In genomic region chr3:68563922-68564321, GRCm38 (mm10) we compare ENCODE assay signal across 10 mouse cellular contexts.
DNase-seq lines count a peak whose midpoint lies in the region; ATAC-seq lines count a peak whose summit lies in the region.
"Had no signal": no experiment of that assay in that cellular context is flagged by ENCODE, and none has a peak within 500 bp of the region (broad histone marks: within the 10 kb centered on the region; RNA-seq: fewer than 3 reads in every experiment).

No protein-coding gene starts in this region.

- H3K27me3 ChIP-seq in heart, embryonic 11.5 days (ENCODE audit: control insufficient read depth, insufficient read depth, low read length), result no peaks in the 10 kb centered on the region
- no peaks in the 10 kb centered on the region for H3K27me3 ChIP-seq in liver, embryonic 12.5 days (replicated peaks)
- H3K27me3 ChIP-seq: embryonic facial prominence, embryonic 13.5 days had no signal

- no peak overlapping the region for H3K27ac ChIP-seq in heart, embryonic 11.5 days (ENCODE audit: low read depth, low read length)
- no peak overlapping the region for H3K27ac ChIP-seq in liver, embryonic 12.5 days
- H3K27ac ChIP-seq: embryonic facial prominence, embryonic 13.5 days had no signal

- WGBS in heart, embryonic 11.5 days (ENCODE audit: insufficient replicate concordance), result 79% methylated on average over 8 of the region's 8 CpGs
- 63% methylated on average over 8 of the region's 8 CpGs for WGBS in liver, embryonic 12.5 days (ENCODE audit: insufficient replicate concordance)

- DNase-seq in heart, adult 11 months, result peak; percentile 95
- peak; percentile 45 for DNase-seq in ovary, postnatal 36 days (ENCODE audit: low spot score)
- DNase-seq in ovary, adult 18-20 months (ENCODE audit: low spot score), result no peak
- peak; percentile 42 for DNase-seq in gastrocnemius, postnatal 14 days
- DNase-seq in T-cell, adult 2 months (ENCODE audit: low spot score), result no peak

- no peak overlapping the region for H3K9ac ChIP-seq in heart, embryonic 11.5 days (ENCODE audit: low read depth, low read length)
- H3K9ac ChIP-seq in liver, embryonic 12.5 days, result no peak overlapping the region
- H3K9ac ChIP-seq: embryonic facial prominence, embryonic 13.5 days had no signal

- no peaks in the 10 kb centered on the region for H3K9me3 ChIP-seq in heart, embryonic 11.5 days (replicated peaks; ENCODE audit: control insufficient read depth, low read length)
- H3K9me3 ChIP-seq in liver, embryonic 12.5 days (replicated peaks), result no peaks in the 10 kb centered on the region
- H3K9me3 ChIP-seq: embryonic facial prominence, embryonic 13.5 days had no signal

- ATAC-seq in heart, embryonic 11.5 days (replicated peaks; ENCODE audit: insufficient number of reproducible peaks, low FRiP score, low TSS enrichment), result no peak
- ATAC-seq in monocyte, adult 5-6 weeks (replicated peaks; ENCODE audit: insufficient number of reproducible peaks, low FRiP score, low TSS enrichment, poor library complexity, severe bottlenecking), result peak; percentile 86
- ATAC-seq in liver, embryonic 12.5 days, result no peak

- peaks cover 18% of the 10 kb centered on the region for H3K4me1 ChIP-seq in heart, embryonic 11.5 days (ENCODE audit: control insufficient read depth, insufficient read depth, low read length)
- no peaks in the 10 kb centered on the region for H3K4me1 ChIP-seq in liver, embryonic 12.5 days

- H3K36me3 ChIP-seq in heart, embryonic 11.5 days (ENCODE audit: control insufficient read depth, insufficient read depth, low read length), result no peaks in the 10 kb centered on the region
- H3K36me3 ChIP-seq in liver, embryonic 12.5 days, result no peaks in the 10 kb centered on the region
- H3K36me3 ChIP-seq: embryonic facial prominence, embryonic 13.5 days; G1E had no signal

- intact Hi-C loops in gastrocnemius, postnatal 14 days (cut with DNase I; ENCODE audit: low total_unique reads), result loop anchor here (5.0 kb wide), 1 partner anchor 143 kb away; no protein-coding TSS in a partner anchor

- no peak overlapping the region for H3K4me3 ChIP-seq in heart, embryonic 11.5 days (ENCODE audit: low read depth, low read length)
- no peak overlapping the region for H3K4me3 ChIP-seq in liver, embryonic 12.5 days
- H3K4me3 ChIP-seq: embryonic facial prominence, embryonic 13.5 days had no signal

- no peak overlapping the region for H3K4me2 ChIP-seq in heart, embryonic 11.5 days
- no peak overlapping the region for H3K4me2 ChIP-seq in liver, embryonic 12.5 days
- H3K4me2 ChIP-seq: embryonic facial prominence, embryonic 13.5 days had no signal

Comparison
In these comparisons a context has a peak if more than half of its experiments do, and no peak if none do; other contexts are left out.
1. DNase-seq: peak in heart, adult 11 months (single experiment), ovary, postnatal 36 days (single experiment) and gastrocnemius, postnatal 14 days (single experiment); none in ovary, adult 18-20 months (single experiment) and T-cell, adult 2 months (single experiment).